Mouse (Mus musculus) kidney, adult 2 months (tissue): ENCODE results near the gene BC030867. TPM values are rescaled to one million over a fixed set of nuclear protein-coding genes. Genes with fewer than 3 reads are reported as not detected.

Experiments used
- DNase-seq: peaks from one replicate; pipeline ENCODE4 v3.0.0; 2021
- H3K27ac ChIP-seq: fragments of 200-500 bp; 2 replicates; pipeline ENCODE4 v1.5.1; 2012; ENCODE audit warnings: low read depth, low read length, control low read depth, inconsistent platforms; ENCODE audit not compliant: insufficient read depth
- H3K27me3 ChIP-seq: fragments of 200-500 bp; replicated peaks from 2 replicates; pipeline ENCODE4 v1.6.1; 2012; ENCODE audit warnings: mild to moderate bottlenecking, moderate library complexity, low read length, inconsistent platforms; ENCODE audit not compliant: control insufficient read depth, insufficient read depth
- H3K36me3 ChIP-seq: fragments of 200-500 bp; 2 replicates; pipeline ENCODE4 v1.6.1; 2012; ENCODE audit warnings: mild to moderate bottlenecking, moderate library complexity, low read length, inconsistent platforms; ENCODE audit not compliant: control insufficient read depth, insufficient read depth
- H3K4me1 ChIP-seq: fragments of 200-500 bp; 2 replicates; pipeline ENCODE4 v1.6.1; 2011; ENCODE audit warnings: low read length; ENCODE audit not compliant: control insufficient read depth, insufficient read depth
- H3K4me3 ChIP-seq: fragments of 200-500 bp; 2 replicates; pipeline ENCODE4 v1.5.1; 2011; ENCODE audit warnings: mild to moderate bottlenecking, low read depth, low read length, control low read depth; ENCODE audit not compliant: insufficient read depth
- CTCF ChIP-seq: fragments of 200-500 bp; conservative IDR thresholded peaks from 2 replicates; pipeline ENCODE4 v1.5.1; 2011; ENCODE audit warnings: low read depth, mild to moderate bottlenecking, control low read depth, low read length, moderate library complexity, mixed read lengths; ENCODE audit not compliant: insufficient read depth, insufficient read length
- POLR2A ChIP-seq: fragments of 200-500 bp; IDR thresholded peaks from one replicate; pipeline ENCODE4 v1.6.1; 2011; ENCODE audit warnings: low read depth, low read length, control low read depth
- WGBS: fragments of 180-500 bp; shearing (Covaris S2); methylation state at CpG from one replicate; pipeline ENCODE4 v1.1.7; 2018; 5-methylcytosine and 5-hydroxymethylcytosine counted together
- polyA plus RNA-seq: library from polyadenylated mRNA; depleted of rRNA; stranded (reverse); fragments of >200 nt; gene quantifications from 2 replicates; pipeline ENCODE4 v1.2.3, GENCODE M21; 2012; rRNA removed

The BC030867 gene
- polyA plus RNA-seq, 1 experiment: 0.81 TPM

DNA sequence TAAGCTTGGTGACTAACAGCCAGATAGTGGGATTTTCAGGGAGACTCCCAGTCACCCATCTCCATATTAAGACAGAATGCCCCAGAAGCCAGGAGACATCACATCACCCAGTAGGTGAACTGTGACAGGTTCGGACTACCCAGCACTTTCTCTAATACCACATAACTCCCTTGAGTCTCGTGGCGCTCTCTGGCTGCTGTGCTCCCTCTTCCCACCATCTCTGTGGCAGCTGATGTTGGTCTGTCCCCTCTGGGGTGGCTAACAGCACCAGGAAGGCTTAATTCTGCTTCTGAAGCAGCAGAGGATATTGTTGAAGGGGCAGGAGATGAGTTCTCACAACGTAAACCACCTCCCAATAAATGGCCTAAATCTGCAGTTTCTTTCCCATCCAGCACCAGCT lies 63.3 kb downstream of the BC030867 start:
- Histone ChIP-seq H3K36me3 (peaks cover under 1% of the 10 kb centered on the region; the same call in 1 of the 2 replicates), H3K4me1 (peaks cover 30% of the 10 kb centered on the region), H3K27me3 (no peaks in the 10 kb centered on the region), H3K27ac (no peak overlapping the region), H3K4me3 (no peak overlapping the region)
- no peak for DNase-seq
- WGBS: 91% methylated on average over 4 of the region's 4 CpGs
- TF ChIP-seq POLR2A (no peak), CTCF (no peak)

DNA sequence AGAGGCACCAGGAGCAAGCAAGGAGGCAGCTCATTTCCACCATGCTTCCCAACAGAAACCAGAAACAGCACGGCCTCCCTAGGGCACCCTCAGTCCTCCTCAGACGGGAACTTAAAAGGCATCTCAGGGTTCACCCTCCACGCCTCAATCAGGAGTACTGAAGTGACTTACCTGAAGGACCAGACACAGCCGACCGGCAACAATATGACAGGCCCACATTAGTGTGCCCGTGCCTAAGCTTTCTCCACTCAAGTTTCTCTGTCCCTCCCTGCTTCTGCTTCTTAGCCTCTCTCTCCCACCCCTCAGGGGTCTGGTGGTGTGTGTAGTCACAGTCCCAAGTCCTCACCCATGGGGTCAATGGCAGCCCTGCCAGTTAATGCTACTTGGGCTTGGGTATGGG lies 63.9 kb downstream of the BC030867 start:
- Histone ChIP-seq H3K27me3 (no peaks in the 10 kb centered on the region), H3K36me3 (no peaks in the 10 kb centered on the region; the same call in 1 of the 2 replicates), H3K4me1 (peaks cover 30% of the 10 kb centered on the region), H3K27ac (no peak overlapping the region), H3K4me3 (no peak overlapping the region)
- 89% methylated on average over 6 of the region's 6 CpGs for WGBS
- TF ChIP-seq POLR2A (no peak), CTCF (no peak)
- no peak for DNase-seq

DNA sequence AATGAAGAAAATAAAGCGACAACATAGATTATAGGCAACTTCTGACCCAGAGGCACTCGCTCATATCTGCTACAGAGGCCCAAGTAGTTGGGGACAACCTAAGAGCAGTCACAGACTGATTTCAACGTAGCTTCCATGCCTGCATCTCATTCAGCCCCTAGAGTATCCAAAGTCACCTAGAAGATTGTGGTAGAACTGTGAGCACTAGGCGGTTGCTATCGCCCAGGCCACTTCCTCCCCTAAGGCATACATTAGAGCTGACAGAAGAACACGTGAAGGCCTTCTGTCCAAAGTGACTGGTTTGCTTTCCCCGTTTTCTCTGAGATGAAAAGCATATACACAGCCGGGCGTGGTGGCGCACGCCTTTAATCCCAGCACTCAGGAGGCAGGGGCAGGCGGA lies 65.6 kb downstream of the BC030867 start:
- DNase-seq: no peak
- Histone ChIP-seq H3K27me3 (no peaks in the 10 kb centered on the region), H3K4me3 (no peak overlapping the region), H3K27ac (no peak overlapping the region), H3K36me3 (no peaks in the 10 kb centered on the region; the same call in 1 of the 2 replicates), H3K4me1 (peaks cover 29% of the 10 kb centered on the region)
- TF ChIP-seq POLR2A: no peak
- TF ChIP-seq CTCF: no peak
- 91% methylated on average over 12 of the region's 12 CpGs for WGBS

Other genes with a start within 250 kb of the BC030867 start
- gene Mpp3, start 220.4 kb upstream of the BC030867 start, polyA plus RNA-seq: 2.3 and 3.5 TPM in 2 replicates
- 62.1 and 67.1 TPM in 2 replicates for gene Cd300lg, start 207.4 kb upstream of the BC030867 start, polyA plus RNA-seq
- 4.9 and 5.9 TPM in 2 replicates for gene Mpp2, start 160.4 kb upstream of the BC030867 start, polyA plus RNA-seq
- gene Ppy, start 147.6 kb upstream of the BC030867 start, polyA plus RNA-seq: not detected in 2 replicates
- not detected in 2 replicates for gene Pyy, start 141.1 kb upstream of the BC030867 start, polyA plus RNA-seq
- gene Nags, start 103.4 kb upstream of the BC030867 start, polyA plus RNA-seq: 0.23 and 0.39 TPM in 2 replicates
- gene Tmem101, start 92.5 kb upstream of the BC030867 start, polyA plus RNA-seq: 17.7 and 18.3 TPM in 2 replicates
- gene Lsm12, start 63.6 kb upstream of the BC030867 start, polyA plus RNA-seq: 33.0 and 39.6 TPM in 2 replicates
- 127 and 138 TPM in 2 replicates for gene G6pc3, start 59.3 kb upstream of the BC030867 start, polyA plus RNA-seq
- 69.2 TPM in 2 replicates for gene Hdac5, start 18.7 kb upstream of the BC030867 start, polyA plus RNA-seq
- 0.10 and 0.70 TPM in 2 replicates for gene Asb16, start 19.9 kb downstream of the BC030867 start, polyA plus RNA-seq
- gene Tmub2, start 36.0 kb downstream of the BC030867 start, polyA plus RNA-seq: 59.7 and 66.9 TPM in 2 replicates
- 28.0 TPM in 2 replicates for gene Atxn7l3, start 47.7 kb downstream of the BC030867 start, polyA plus RNA-seq
- gene Ubtf, start 70.9 kb downstream of the BC030867 start, polyA plus RNA-seq: 27.0 and 30.3 TPM in 2 replicates
- gene Slc4a1, start 117.3 kb downstream of the BC030867 start, polyA plus RNA-seq: 79.5 and 90.6 TPM in 2 replicates
- 2.6 and 3.4 TPM in 2 replicates for gene Rundc3a, start 144.5 kb downstream of the BC030867 start, polyA plus RNA-seq
- gene Slc25a39, start 159.1 kb downstream of the BC030867 start, polyA plus RNA-seq: 1,128 and 1,486 TPM in 2 replicates
- 184 and 195 TPM in 2 replicates for gene Grn, start 181.4 kb downstream of the BC030867 start, polyA plus RNA-seq
- gene Fam171a2, start 198.8 kb downstream of the BC030867 start, polyA plus RNA-seq: 18.9 and 20.4 TPM in 2 replicates
- 14.9 and 16.0 TPM in 2 replicates for gene Itga2b, start 221.2 kb downstream of the BC030867 start, polyA plus RNA-seq